Mouse (Mus musculus) cerebellum, adult 9-11 months (tissue): ENCODE data around the gene Gm13040.
"Not testable (repeated sequence)": the region's sequence is repeated elsewhere in the genome, so short reads cannot be mapped to it uniquely, and the experiment has no call there.

Source experiments
- DNase-seq: peaks from one replicate; pipeline ENCODE4 v3.0.0; 2022

Gene Gm13040

GRCm38 (mm10) chr4:143535654-143536053 lies at the start of gene Gm13040:
Gene Gm13040, plus strand, starts transcription at chr4:143535954.
- not testable (repeated sequence) for DNase-seq

GRCm38 (mm10) chr4:143511043-143511442 lies 24.7 kb upstream of the Gm13040 start, which contains the start of gene Gm13043:
Gene Gm13043, plus strand, starts transcription at chr4:143511343.
- no peak for DNase-seq

GRCm38 (mm10) chr4:143551400-143551799 lies 15.6 kb downstream of the Gm13040 start, which contains the start of the genes BC080695 and Gm13057:
Gene BC080695, plus strand, starts transcription at chr4:143551700.
Gene Gm13057, plus strand, starts transcription at chr4:143551709.
- DNase-seq, result not testable (repeated sequence)
